Mouse (Mus musculus) MEL (cell line): ENCODE data around the gene Slc44a5. TPM values are rescaled to one million over a fixed set of nuclear protein-coding genes. Genes with fewer than 3 reads are reported as not detected.

Experiments
- DNase-seq: peaks from one replicate; pipeline ENCODE4 v3.0.0; 2011; ENCODE audit warnings: low read depth, low spot score
- H3K27ac ChIP-seq: 2 replicates; pipeline ENCODE4 v1.5.1; 2012; ENCODE audit warnings: low read depth, mild to moderate bottlenecking, control low read depth, low read length, moderate library complexity; ENCODE audit not compliant: control insufficient read depth
- H3K27me3 ChIP-seq, 2 experiments: fragments of 150-350 bp in 1 of 2; sonication (generic) in 1 of 2; 2 replicates each; pipeline ENCODE4 v1.6.1; 2012; ENCODE audit warnings: low read length in 2 of 2, mild to moderate bottlenecking in 2 of 2, improper control_type of control experiment in 1 of 2, moderate library complexity in 1 of 2; ENCODE audit not compliant: insufficient read depth in 2 of 2, control insufficient read depth in 1 of 2
- H3K36me3 ChIP-seq, 2 experiments: 2 replicates each; pipeline ENCODE4 v1.6.1; 2012 to 2014; ENCODE audit warnings: low read length in 2 of 2, improper control_type of control experiment in 1 of 2, inconsistent platforms in 1 of 2, mild to moderate bottlenecking in 1 of 2; ENCODE audit not compliant: insufficient read depth in 2 of 2, control insufficient read depth in 1 of 2
- H3K4me1 ChIP-seq, 2 experiments: fragments of 150-350 bp in 1 of 2; sonication (generic) in 1 of 2; 2 replicates each; pipeline ENCODE4 v1.6.1; 2012; ENCODE audit warnings: low read length in 2 of 2, improper control_type of control experiment in 1 of 2, mild to moderate bottlenecking in 1 of 2; ENCODE audit not compliant: insufficient read depth in 2 of 2, control insufficient read depth in 1 of 2
- H3K4me3 ChIP-seq, 2 experiments: fragments of 150-350 bp in 1 of 2; sonication (generic) in 1 of 2; 2 replicates each; pipeline ENCODE4 v1.5.1; 2012; ENCODE audit warnings: low read depth in 2 of 2, low read length in 2 of 2, mild to moderate bottlenecking in 2 of 2, moderate library complexity in 2 of 2, control low read depth in 1 of 2, improper control_type of control experiment in 1 of 2; ENCODE audit not compliant: control insufficient read depth in 1 of 2, insufficient read depth in 1 of 2
- H3K79me2 ChIP-seq: 2 replicates; pipeline ENCODE4 v1.6.1; 2012; ENCODE audit warnings: mild to moderate bottlenecking, low read length, moderate library complexity; ENCODE audit not compliant: control insufficient read depth, poor library complexity, insufficient read depth
- H3K9ac ChIP-seq: 2 replicates; pipeline ENCODE4 v1.6.1; 2012; ENCODE audit warnings: low read depth, mild to moderate bottlenecking, control low read depth, low read length, moderate library complexity; ENCODE audit not compliant: control insufficient read depth, poor library complexity, severe bottlenecking
- H3K9me3 ChIP-seq: fragments of 150-350 bp; sonication (generic); replicated peaks from 2 replicates; pipeline ENCODE4 v1.6.1; 2012; ENCODE audit warnings: mild to moderate bottlenecking, low read length, improper control_type of control experiment, moderate library complexity; ENCODE audit not compliant: insufficient read depth
- BHLHE40 ChIP-seq: IDR thresholded peaks from 2 replicates; pipeline ENCODE4 v1.6.1; 2012; ENCODE audit warnings: low read depth, mild to moderate bottlenecking, inconsistent platforms, low read length, improper control_type of control experiment, borderline replicate concordance
- ELF1 ChIP-seq: IDR thresholded peaks from 2 replicates; pipeline ENCODE4 v1.6.1; 2014; ENCODE audit warnings: low read depth, mild to moderate bottlenecking, inconsistent platforms, low read length, improper control_type of control experiment, moderate library complexity
- ETS1 ChIP-seq: IDR thresholded peaks from 2 replicates; pipeline ENCODE4 v1.6.1; 2012; ENCODE audit warnings: low read depth, mild to moderate bottlenecking, inconsistent platforms, low read length, improper control_type of control experiment, moderate library complexity
- GATA1 ChIP-seq: IDR thresholded peaks from 2 replicates; pipeline ENCODE4 v1.6.1; 2011; ENCODE audit warnings: low read depth, low read length, improper control_type of control experiment
- HCFC1 ChIP-seq: IDR thresholded peaks from 2 replicates; pipeline ENCODE4 v1.6.1; 2012; ENCODE audit warnings: low read depth, mild to moderate bottlenecking, inconsistent platforms, low read length, improper control_type of control experiment, moderate library complexity
- KAT2A ChIP-seq: conservative IDR thresholded peaks from 2 replicates; pipeline ENCODE4 v1.6.1; 2012; ENCODE audit warnings: low read depth, low read length, improper control_type of control experiment, inconsistent platforms
- MAFK ChIP-seq: IDR thresholded peaks from 2 replicates; pipeline ENCODE4 v1.6.1; 2011; ENCODE audit warnings: low read depth, mild to moderate bottlenecking, low read length, improper control_type of control experiment, borderline replicate concordance
- MAZ ChIP-seq: IDR thresholded peaks from 2 replicates; pipeline ENCODE4 v1.6.1; 2012; ENCODE audit warnings: low read depth, mild to moderate bottlenecking, inconsistent platforms, low read length, improper control_type of control experiment
- MXI1 ChIP-seq: IDR thresholded peaks from 2 replicates; pipeline ENCODE4 v1.6.1; 2011; ENCODE audit warnings: mild to moderate bottlenecking, low read depth, low read length, improper control_type of control experiment
- MYB ChIP-seq: IDR thresholded peaks from 2 replicates; pipeline ENCODE4 v1.6.1; 2011; ENCODE audit warnings: mild to moderate bottlenecking, low read depth, low read length, improper control_type of control experiment
- NELFE ChIP-seq: IDR thresholded peaks from 2 replicates; pipeline ENCODE4 v1.6.1; 2011; ENCODE audit warnings: low read depth, low read length, improper control_type of control experiment
- NRF1 ChIP-seq: IDR thresholded peaks from 2 replicates; pipeline ENCODE4 v1.6.1; 2014; ENCODE audit warnings: low read depth, mild to moderate bottlenecking, inconsistent platforms, low read length, improper control_type of control experiment, moderate library complexity; ENCODE audit not compliant: poor library complexity, insufficient read depth, severe bottlenecking
- POLR2A ChIP-seq, 2 experiments: IDR thresholded peaks; 2 replicates each; pipeline ENCODE4 v1.6.1; 2011 to 2012; ENCODE audit warnings: low read length in 2 of 2, mild to moderate bottlenecking in 2 of 2, control low read depth in 1 of 2, improper control_type of control experiment in 1 of 2, low read depth in 1 of 2, moderate library complexity in 1 of 2; ENCODE audit not compliant: control insufficient read depth in 1 of 2, insufficient read depth in 1 of 2, poor library complexity in 1 of 2
- POLR2AphosphoS2 ChIP-seq: IDR thresholded peaks from 2 replicates; pipeline ENCODE4 v1.6.1; 2011; ENCODE audit warnings: low read length, improper control_type of control experiment
- SIN3A ChIP-seq: IDR thresholded peaks from 2 replicates; pipeline ENCODE4 v1.6.1; 2012; ENCODE audit warnings: low read length, improper control_type of control experiment, inconsistent platforms
- TBP ChIP-seq: IDR thresholded peaks from 2 replicates; pipeline ENCODE4 v1.8.0; 2011; ENCODE audit warnings: low read depth, low read length, improper control_type of control experiment
- TCF12 ChIP-seq: IDR thresholded peaks from 2 replicates; pipeline ENCODE4 v1.6.1; 2014; ENCODE audit warnings: low read depth, mild to moderate bottlenecking, inconsistent platforms, low read length, improper control_type of control experiment, moderate library complexity
- ZKSCAN1 ChIP-seq: IDR thresholded peaks from 2 replicates; pipeline ENCODE4 v1.6.1; 2012; ENCODE audit warnings: low read depth, mild to moderate bottlenecking, inconsistent platforms, low read length, improper control_type of control experiment, moderate library complexity
- ZMIZ1 ChIP-seq: IDR thresholded peaks from 2 replicates; pipeline ENCODE4 v1.6.1; 2012; ENCODE audit warnings: low read depth, mild to moderate bottlenecking, inconsistent platforms, low read length, improper control_type of control experiment, moderate library complexity
- ZNF384 ChIP-seq: IDR thresholded peaks from 2 replicates; pipeline ENCODE4 v1.6.1; 2012; ENCODE audit warnings: low read depth, mild to moderate bottlenecking, inconsistent platforms, low read length, improper control_type of control experiment
- polyA plus RNA-seq, 2 experiments: library from polyadenylated mRNA; stranded (reverse) in 1 of 2; unstranded in 1 of 2; fragments of >175 nt in 1 of 2; fragments of >200 nt in 1 of 2; gene quantifications; 2 replicates each; pipeline versions ENCODE4 v1.2.1 to v1.2.4; 2012; ENCODE audit warnings: low replicate concordance in 2 of 2, low read depth in 1 of 2; ENCODE audit not compliant: insufficient read length in 2 of 2, insufficient read depth in 1 of 2, missing spikeins in 1 of 2
- total RNA-seq: library from RNA; depleted of rRNA; stranded (reverse); fragments of 300-350 nt; gene quantifications from 2 replicates; pipeline ENCODE4 v1.2.3, GENCODE M21; 2012

Slc44a5 gene
- total and polyA plus RNA-seq, 3 experiments: not detected

DNA sequence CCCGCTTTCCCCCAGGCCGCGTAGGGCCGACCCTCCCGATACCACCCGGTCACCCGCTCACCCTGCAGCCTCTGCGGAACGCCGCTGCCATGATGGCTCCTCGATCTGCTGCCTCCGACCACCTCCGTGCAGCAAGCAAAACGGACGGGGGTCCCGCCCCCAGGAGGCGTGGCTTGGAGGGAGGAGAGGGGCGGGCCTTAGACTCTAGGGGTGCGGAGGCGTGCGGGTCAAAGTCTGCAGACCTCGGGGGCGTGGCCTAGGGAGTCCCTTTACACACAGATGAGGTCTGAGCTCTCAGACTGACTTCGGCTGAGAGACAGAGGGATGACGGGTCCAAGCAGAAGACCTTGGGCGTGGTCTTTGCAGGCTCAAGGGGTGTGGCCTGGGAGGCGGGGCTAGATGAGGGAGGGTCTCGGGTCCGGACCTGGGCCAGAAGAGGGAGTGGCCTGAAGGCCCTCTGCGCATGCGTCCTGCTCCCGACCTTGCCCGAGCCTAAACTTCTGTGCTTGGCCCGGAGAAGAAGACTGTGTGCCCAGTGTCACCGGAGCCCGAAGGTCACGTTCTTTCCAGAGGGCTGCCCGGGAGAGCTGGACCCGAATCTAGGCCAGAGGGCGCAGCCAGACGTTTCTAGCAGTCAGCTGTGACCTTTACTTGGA, 28.8 kb upstream of the Slc44a5 start, which contains the start of gene Acadm:
Gene Acadm, minus strand, starts transcription at position 298 of the 656 bp plus-strand sequence.
- H3K4me3 ChIP-seq: peak within 1 kb of the TSS; percentile 70 to 97
- peak; percentile 86 for TF ChIP-seq MXI1
- TF ChIP-seq KAT2A: no peak
- no peak for TF ChIP-seq ZNF384
- TF ChIP-seq POLR2A (IDR thresholded peaks at IDR 0.05; ENCODE audit: control insufficient read depth in 1 of 2, insufficient read depth in 1 of 2, low read depth in 1 of 2, low read length in 2 of 2, poor library complexity in 1 of 2): peak; percentile 92
- TF ChIP-seq NRF1: peak; percentile 98
- TF ChIP-seq BHLHE40: no peak
- TF ChIP-seq MYB: no peak
- TF ChIP-seq POLR2AphosphoS2: peak; percentile 95
- peak; percentile 77; the same call in 1 of the 2 replicates for TF ChIP-seq SIN3A
- peak; percentile 95 for TF ChIP-seq ZMIZ1
- peak; percentile 56 for TF ChIP-seq TCF12
- TF ChIP-seq TBP: 0 out of 2 replicates have a peak, but pooled peaks have one; percentile 9
- peak; percentile 82 for TF ChIP-seq NELFE
- 0 out of 2 replicates have a peak, but pooled peaks have one; percentile 13 for TF ChIP-seq MAZ
- 0 out of 2 replicates have a peak, but pooled peaks have one; percentile 48 for TF ChIP-seq HCFC1
- TF ChIP-seq ELF1: no peak
- peak; percentile 40; the same call in 1 of the 2 replicates for TF ChIP-seq ETS1
- TF ChIP-seq, all 39 proteins: peak for 12

DNA sequence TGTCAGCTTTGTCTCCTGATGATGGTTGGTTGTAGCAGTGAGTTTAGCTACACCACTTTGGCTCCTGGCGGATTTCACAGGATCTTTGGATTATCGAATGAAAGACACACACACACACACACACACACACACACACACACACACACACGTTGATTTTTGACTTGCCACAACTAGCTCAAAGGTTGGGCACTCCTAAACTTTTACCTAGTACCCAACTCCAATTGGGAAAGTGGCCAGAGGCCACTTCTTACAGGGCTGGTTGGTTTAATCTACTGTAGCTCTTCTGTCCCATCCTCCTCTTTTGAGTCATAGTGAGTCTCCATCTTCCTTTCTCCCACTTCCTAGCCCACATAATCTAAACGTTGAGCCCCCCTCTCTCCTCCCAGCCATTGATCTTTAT, 26.0 kb upstream of the Slc44a5 start:
- TF ChIP-seq HCFC1 (no peak), MAFK (no peak), ZKSCAN1 (no peak), GATA1 (no peak)
- peaks cover 2% of the 10 kb centered on the region for H3K79me2 ChIP-seq
- H3K27ac ChIP-seq: no peak overlapping the region
- peaks cover 5 to 11% of the 10 kb centered on the region in 2 experiments; a peak in 2 of 4 replicates for H3K4me1 ChIP-seq
- DNase-seq: no peak
- H3K9me3 ChIP-seq: no peaks in the 10 kb centered on the region
- no peak overlapping the region for H3K9ac ChIP-seq
- no peak overlapping the region for H3K4me3 ChIP-seq
- peaks cover 0 to 7% of the 10 kb centered on the region in 2 experiments; a peak in 2 of 4 replicates for H3K36me3 ChIP-seq
- peaks cover 4 to 8% of the 10 kb centered on the region in 2 experiments for H3K27me3 ChIP-seq

More for the DNA sequence above, 28.8 kb upstream of the Slc44a5 start, which contains the start of gene Acadm:
- Histone ChIP-seq H3K27ac (peak within 1 kb of the TSS; percentile 69), H3K36me3 (peaks cover 0 to 14% of the 10 kb centered on the region in 2 experiments; a peak in 2 of 4 replicates), H3K9ac (peak within 1 kb of the TSS; percentile 78), H3K4me1 (peaks cover 5 to 11% of the 10 kb centered on the region in 2 experiments; a peak in 2 of 4 replicates), H3K9me3 (no peaks in the 10 kb centered on the region), H3K27me3 (peaks cover 0 to 2% of the 10 kb centered on the region in 2 experiments; a peak in 2 of 4 replicates), H3K79me2 (peaks cover 2% of the 10 kb centered on the region)
- peak; percentile 99 for DNase-seq
